Mouse (Mus musculus) retina, postnatal 7 days (tissue): Measurements from ENCODE around the gene Fam117b.

ENCODE experiments used
- DNase-seq: peaks from one replicate; pipeline ENCODE4 v3.0.0-alpha.2; 2012; ENCODE audit warnings: low read depth, low spot score

Fam117b gene

GRCm38 (mm10) chr1:59913195-59913868 is 526 bp downstream of the Fam117b start:
- DNase-seq = peak; percentile 35

GRCm38 (mm10) chr1:59913869-59914225 is 1.0 kb downstream of the Fam117b start:
- peak; percentile 6 for DNase-seq

- no peak for DNase-seq
Observed at GRCm38 (mm10) chr1:59914799-59915198, 2.0 kb downstream of the Fam117b start.

- no peak for DNase-seq
Observed at GRCm38 (mm10) chr1:59915843-59916610, 3.2 kb downstream of the Fam117b start.

GRCm38 (mm10) chr1:59917401-59917800 is 4.6 kb downstream of the Fam117b start:
- DNase-seq = no peak

GRCm38 (mm10) chr1:59918075-59918474 is 5.3 kb downstream of the Fam117b start:
- DNase-seq = no peak

GRCm38 (mm10) chr1:59923201-59923600 is 10.4 kb downstream of the Fam117b start:
- no peak for DNase-seq

- no peak for DNase-seq
Observed at GRCm38 (mm10) chr1:59923673-59924072, 10.9 kb downstream of the Fam117b start.

GRCm38 (mm10) chr1:59924411-59924810 is 11.6 kb downstream of the Fam117b start:
- no peak for DNase-seq

- no peak for DNase-seq
Observed at GRCm38 (mm10) chr1:59926021-59926672, 13.3 kb downstream of the Fam117b start.

GRCm38 (mm10) chr1:59927131-59927680 is 14.4 kb downstream of the Fam117b start:
- DNase-seq = no peak

GRCm38 (mm10) chr1:59930926-59931325 is 18.1 kb downstream of the Fam117b start:
- no peak for DNase-seq

GRCm38 (mm10) chr1:59932991-59933390 is 20.2 kb downstream of the Fam117b start:
- DNase-seq = no peak

GRCm38 (mm10) chr1:59941063-59941462 is 28.3 kb downstream of the Fam117b start:
- no peak for DNase-seq

GRCm38 (mm10) chr1:59942057-59942790 is 29.4 kb downstream of the Fam117b start:
- DNase-seq = no peak

GRCm38 (mm10) chr1:59943825-59944224 is 31.0 kb downstream of the Fam117b start:
- no peak for DNase-seq

GRCm38 (mm10) chr1:59945969-59946368 is 33.2 kb downstream of the Fam117b start:
- no peak for DNase-seq

GRCm38 (mm10) chr1:59947509-59947908 is 34.7 kb downstream of the Fam117b start:
- DNase-seq = no peak

GRCm38 (mm10) chr1:59957206-59957605 is 44.4 kb downstream of the Fam117b start:
- no peak for DNase-seq

- no peak for DNase-seq
Observed at GRCm38 (mm10) chr1:59959941-59960340, 47.1 kb downstream of the Fam117b start.

GRCm38 (mm10) chr1:59966171-59966785 is 53.5 kb downstream of the Fam117b start:
- no peak for DNase-seq
